Mouse (Mus musculus): ENCODE measurements at regions not wholly inside any gene's neighbourhood (a gene's known extent, or its start where the extent isn't known, plus 50 kb on each side); places are given as distances from the start of the nearest gene placed in this dataset.

- H3K27ac ChIP-seq = no peak overlapping the region
- H3K4me2 ChIP-seq (replicated peaks) = no peak overlapping the region
- no peaks in the 10 kb centered on the region for H3K36me3 ChIP-seq (replicated peaks; ENCODE audit: control insufficient read depth, insufficient read depth)
- no peak for ATAC-seq (ENCODE audit: low FRiP score)
- H3K4me3 ChIP-seq (replicated peaks; ENCODE audit: low read length) = no peak overlapping the region
- no peaks in the 10 kb centered on the region for H3K9me3 ChIP-seq (ENCODE audit: control insufficient read depth, low read length)
- no peak overlapping the region for H3K9ac ChIP-seq
- WGBS = 79% methylated on average over 3 of the region's 3 CpGs
- H3K27me3 ChIP-seq (ENCODE audit: control insufficient read depth, insufficient read depth, low read length) = no peaks in the 10 kb centered on the region
- H3K4me1 ChIP-seq (replicated peaks; ENCODE audit: control insufficient read depth, insufficient read depth, low read length) = 0 out of 2 replicates have a peak, but pooled peaks cover 10% of the 10 kb centered on the region
- no peak for DNase-seq (ENCODE audit: low spot score)
Measured at GRCm38 (mm10) chr5:116823260-116823659, 231.6 kb upstream of the Srrm4 start.

DNA sequence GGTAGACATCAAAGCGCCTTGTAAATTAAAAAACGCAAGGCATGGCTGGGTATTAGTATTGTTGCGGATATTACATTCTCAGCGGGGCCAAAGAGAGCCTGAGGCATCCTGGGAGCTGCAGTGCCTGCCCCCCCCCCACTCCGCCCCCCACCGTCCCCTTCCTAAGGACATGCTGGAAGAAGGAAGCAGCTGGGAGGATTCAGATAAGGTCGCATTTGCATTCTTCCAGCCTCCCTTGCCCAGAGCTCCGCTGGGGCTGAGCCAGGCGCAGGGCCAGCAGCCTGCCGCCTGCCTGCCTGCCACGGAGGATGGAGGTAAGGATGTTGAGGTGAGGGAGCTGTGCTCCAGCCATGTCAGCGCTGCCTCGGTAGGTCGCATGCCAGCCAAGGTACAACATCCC is 230.5 kb upstream of the Srrm4 start:
- Histone ChIP-seq H3K27me3 (ENCODE audit: control insufficient read depth, insufficient read depth, low read length) (no peaks in the 10 kb centered on the region), H3K36me3 (replicated peaks; ENCODE audit: control insufficient read depth, insufficient read depth) (no peaks in the 10 kb centered on the region), H3K4me2 (replicated peaks) (0 out of 2 replicates have a peak overlapping the region, but pooled peaks have one; percentile 16), H3K4me1 (replicated peaks; ENCODE audit: control insufficient read depth, insufficient read depth, low read length) (0 out of 2 replicates have a peak, but pooled peaks cover 10% of the 10 kb centered on the region), H3K9me3 (ENCODE audit: control insufficient read depth, low read length) (no peaks in the 10 kb centered on the region), H3K4me3 (replicated peaks; ENCODE audit: low read length) (no peak overlapping the region), H3K27ac (peak overlapping the region; percentile 69), H3K9ac (peak overlapping the region; percentile 18; the same call in 1 of the 2 replicates)
- WGBS = 16% methylated on average over 14 of the region's 14 CpGs
- DNase-seq (ENCODE audit: low spot score) (peak; percentile 33), ATAC-seq (ENCODE audit: low FRiP score) (peak; percentile 53; the same call in 1 of the 2 replicates)

DNA sequence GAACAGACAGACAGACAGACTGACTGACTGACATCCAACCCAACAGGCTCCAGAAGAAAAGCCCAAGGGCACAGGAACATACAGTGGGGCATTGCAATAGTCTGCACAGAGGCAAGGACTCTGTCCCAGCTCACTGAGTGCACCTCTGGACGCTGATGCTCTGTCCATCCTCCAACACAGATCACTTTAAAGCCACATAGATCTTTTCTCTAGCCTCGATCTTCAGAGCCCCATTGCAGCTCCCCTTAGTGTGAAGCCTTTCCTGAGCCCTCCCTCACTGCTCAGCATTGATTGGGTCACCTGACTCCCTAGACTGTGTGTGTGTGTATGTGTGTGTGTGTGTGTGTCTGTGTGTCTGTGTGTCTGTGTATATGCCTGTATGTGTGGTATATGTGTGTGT is 218.2 kb upstream of the Srrm4 start:
- peak overlapping the region; percentile 93 for H3K27ac ChIP-seq
- H3K4me2 ChIP-seq (replicated peaks) = peak overlapping the region; percentile 37
- DNase-seq (ENCODE audit: low spot score) (no peak), ATAC-seq (ENCODE audit: low FRiP score) (peak; percentile 61; the same call in 1 of the 2 replicates)
- H3K36me3 ChIP-seq (replicated peaks; ENCODE audit: control insufficient read depth, insufficient read depth) = no peaks in the 10 kb centered on the region
- H3K27me3 ChIP-seq (ENCODE audit: control insufficient read depth, insufficient read depth, low read length) = no peaks in the 10 kb centered on the region
- peak overlapping the region; percentile 54 for H3K9ac ChIP-seq
- WGBS = 12% methylated on average over 2 of the region's 2 CpGs
- no peaks in the 10 kb centered on the region for H3K9me3 ChIP-seq (ENCODE audit: control insufficient read depth, low read length)
- peaks cover 18% of the 10 kb centered on the region for H3K4me1 ChIP-seq (replicated peaks; ENCODE audit: control insufficient read depth, insufficient read depth, low read length)
- no peak overlapping the region for H3K4me3 ChIP-seq (replicated peaks; ENCODE audit: low read length)

GRCm38 (mm10) chr5:116809001-116809759 is 217.6 kb upstream of the Srrm4 start:
- no peaks in the 10 kb centered on the region for H3K9me3 ChIP-seq (ENCODE audit: control insufficient read depth, low read length)
- 12% methylated on average over 17 of the region's 17 CpGs for WGBS
- no peaks in the 10 kb centered on the region for H3K36me3 ChIP-seq (replicated peaks; ENCODE audit: control insufficient read depth, insufficient read depth)
- no peaks in the 10 kb centered on the region for H3K27me3 ChIP-seq (ENCODE audit: control insufficient read depth, insufficient read depth, low read length)
- no peak overlapping the region for H3K4me3 ChIP-seq (replicated peaks; ENCODE audit: low read length)
- peak overlapping the region; percentile 54 for H3K9ac ChIP-seq
- peaks cover 18% of the 10 kb centered on the region for H3K4me1 ChIP-seq (replicated peaks; ENCODE audit: control insufficient read depth, insufficient read depth, low read length)
- H3K4me2 ChIP-seq (replicated peaks) = peak overlapping the region; percentile 37
- H3K27ac ChIP-seq = peak overlapping the region; percentile 93
- ATAC-seq (ENCODE audit: low FRiP score) (peak; percentile 89), DNase-seq (ENCODE audit: low spot score) (peak; percentile 77)

DNA sequence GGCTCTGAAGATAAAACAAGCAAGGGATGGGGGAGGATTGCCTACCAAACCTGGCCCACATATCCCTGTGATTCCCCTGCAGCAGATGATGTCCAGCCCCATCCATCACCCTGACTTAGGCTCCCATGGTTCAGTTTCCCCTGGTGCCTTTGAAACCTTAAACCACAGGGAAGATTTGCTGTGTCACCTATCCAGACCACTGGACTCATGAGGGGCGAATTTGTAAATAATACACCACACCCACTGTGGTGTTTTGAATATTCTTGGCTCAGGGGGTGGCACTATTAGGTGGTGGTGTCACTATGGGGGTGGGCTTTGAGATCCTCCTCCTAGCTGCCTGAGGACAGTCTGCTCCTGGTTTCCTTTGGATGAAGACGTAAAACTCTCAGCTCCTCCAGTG is 205.8 kb upstream of the Srrm4 start:
- no peaks in the 10 kb centered on the region; the same call in 1 of the 2 replicates for H3K4me1 ChIP-seq (replicated peaks; ENCODE audit: control insufficient read depth, insufficient read depth, low read length)
- no peaks in the 10 kb centered on the region for H3K9me3 ChIP-seq (ENCODE audit: control insufficient read depth, low read length)
- 57% methylated on average over 2 of the region's 2 CpGs for WGBS
- H3K4me2 ChIP-seq (replicated peaks) = no peak overlapping the region
- H3K27ac ChIP-seq = no peak overlapping the region
- no peaks in the 10 kb centered on the region for H3K36me3 ChIP-seq (replicated peaks; ENCODE audit: control insufficient read depth, insufficient read depth)
- H3K4me3 ChIP-seq (replicated peaks; ENCODE audit: low read length) = no peak overlapping the region
- H3K9ac ChIP-seq = no peak overlapping the region
- no peaks in the 10 kb centered on the region for H3K27me3 ChIP-seq (ENCODE audit: control insufficient read depth, insufficient read depth, low read length)
- ATAC-seq (ENCODE audit: low FRiP score) (no peak), DNase-seq (ENCODE audit: low spot score) (no peak)

DNA sequence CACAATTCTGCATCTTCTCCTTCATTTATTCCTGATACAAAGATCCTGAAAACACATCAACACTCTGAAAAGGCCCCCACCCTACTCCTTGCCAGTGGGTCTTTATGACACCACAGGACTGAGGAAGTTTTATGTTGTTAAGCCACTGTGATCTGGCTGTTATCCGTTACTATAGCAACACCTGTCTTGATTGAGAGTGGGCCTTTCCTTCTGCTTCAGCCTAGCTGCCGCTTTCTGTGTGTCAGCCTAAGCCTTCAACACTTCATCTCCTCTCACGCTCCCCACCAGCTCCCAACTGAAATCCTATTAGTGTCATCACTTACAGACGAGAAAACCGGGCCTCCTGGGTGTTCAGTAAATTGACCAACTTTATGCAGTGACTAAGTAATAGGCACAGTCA is 203.6 kb upstream of the Srrm4 start:
- WGBS = 49% methylated on average over 5 of the region's 5 CpGs

GRCm38 (mm10) chr5:116790419-116790818 is 198.8 kb upstream of the Srrm4 start:
- ATAC-seq (ENCODE audit: low FRiP score) = no peak

More for the DNA sequence above, 203.6 kb upstream of the Srrm4 start:
- H3K36me3 ChIP-seq (replicated peaks; ENCODE audit: control insufficient read depth, insufficient read depth) = no peaks in the 10 kb centered on the region
- 0 out of 2 replicates have a peak overlapping the region, but pooled peaks have one; percentile 7 for H3K27ac ChIP-seq
- no peaks in the 10 kb centered on the region; the same call in 1 of the 2 replicates for H3K4me1 ChIP-seq (replicated peaks; ENCODE audit: control insufficient read depth, insufficient read depth, low read length)
- H3K4me3 ChIP-seq (replicated peaks; ENCODE audit: low read length) = no peak overlapping the region
- H3K27me3 ChIP-seq (ENCODE audit: control insufficient read depth, insufficient read depth, low read length) = no peaks in the 10 kb centered on the region
- DNase-seq (ENCODE audit: low spot score) (no peak), ATAC-seq (ENCODE audit: low FRiP score) (no peak)
- no peaks in the 10 kb centered on the region for H3K9me3 ChIP-seq (ENCODE audit: control insufficient read depth, low read length)
- H3K4me2 ChIP-seq (replicated peaks) = no peak overlapping the region
- no peak overlapping the region for H3K9ac ChIP-seq

DNA sequence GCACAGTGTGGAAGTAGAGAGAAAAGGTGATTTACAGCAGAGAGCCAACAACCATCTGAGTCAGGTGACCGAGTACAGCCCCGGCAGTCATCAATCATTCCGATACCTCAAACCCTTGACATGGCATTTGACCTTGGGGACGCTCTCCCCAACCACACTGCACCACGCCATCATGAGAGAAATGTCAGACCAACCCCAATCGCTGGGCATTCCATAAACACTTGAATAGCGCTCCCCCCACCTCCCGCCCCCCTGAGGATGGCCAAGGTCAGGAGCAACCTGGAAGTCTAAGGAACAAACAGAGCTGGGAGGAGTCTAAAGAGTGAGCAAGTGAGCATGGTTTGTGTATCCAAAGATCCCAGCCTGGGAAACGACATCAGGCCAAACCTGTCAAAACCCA is 198.2 kb upstream of the Srrm4 start:
- WGBS = 79% methylated on average over 9 of the region's 9 CpGs
- H3K4me1 ChIP-seq (replicated peaks; ENCODE audit: control insufficient read depth, insufficient read depth, low read length) = no peaks in the 10 kb centered on the region
- ATAC-seq (ENCODE audit: low FRiP score) (no peak), DNase-seq (ENCODE audit: low spot score) (no peak)
- no peaks in the 10 kb centered on the region for H3K36me3 ChIP-seq (replicated peaks; ENCODE audit: control insufficient read depth, insufficient read depth)
- no peak overlapping the region for H3K9ac ChIP-seq
- no peak overlapping the region for H3K4me2 ChIP-seq (replicated peaks)
- no peaks in the 10 kb centered on the region for H3K27me3 ChIP-seq (ENCODE audit: control insufficient read depth, insufficient read depth, low read length)
- H3K4me3 ChIP-seq (replicated peaks; ENCODE audit: low read length) = no peak overlapping the region
- H3K9me3 ChIP-seq (ENCODE audit: control insufficient read depth, low read length) = no peaks in the 10 kb centered on the region
- no peak overlapping the region for H3K27ac ChIP-seq

More at GRCm38 (mm10) chr5:116790419-116790818, 198.8 kb upstream of the Srrm4 start:
- no peaks in the 10 kb centered on the region for H3K36me3 ChIP-seq (replicated peaks; ENCODE audit: control insufficient read depth, insufficient read depth)
- H3K9ac ChIP-seq = no peak overlapping the region
- WGBS = 70% methylated on average over 8 of the region's 8 CpGs
- H3K27ac ChIP-seq = no peak overlapping the region
- no peaks in the 10 kb centered on the region for H3K9me3 ChIP-seq (ENCODE audit: control insufficient read depth, low read length)
- no peaks in the 10 kb centered on the region for H3K27me3 ChIP-seq (ENCODE audit: control insufficient read depth, insufficient read depth, low read length)
- H3K4me3 ChIP-seq (replicated peaks; ENCODE audit: low read length) = no peak overlapping the region
- no peak overlapping the region for H3K4me2 ChIP-seq (replicated peaks)
- H3K4me1 ChIP-seq (replicated peaks; ENCODE audit: control insufficient read depth, insufficient read depth, low read length) = no peaks in the 10 kb centered on the region; the same call in 1 of the 2 replicates
- DNase-seq (ENCODE audit: low spot score) = no peak

GRCm38 (mm10) chr5:116776450-116776849 is 184.8 kb upstream of the Srrm4 start:
- ATAC-seq (ENCODE audit: low FRiP score) (no peak), DNase-seq (ENCODE audit: low spot score) (no peak)
- Histone ChIP-seq H3K36me3 (replicated peaks; ENCODE audit: control insufficient read depth, insufficient read depth) (no peaks in the 10 kb centered on the region), H3K4me3 (replicated peaks; ENCODE audit: low read length) (no peak overlapping the region), H3K27me3 (ENCODE audit: control insufficient read depth, insufficient read depth, low read length) (no peaks in the 10 kb centered on the region), H3K4me2 (replicated peaks) (no peak overlapping the region), H3K9me3 (ENCODE audit: control insufficient read depth, low read length) (no peaks in the 10 kb centered on the region), H3K9ac (no peak overlapping the region), H3K27ac (no peak overlapping the region), H3K4me1 (replicated peaks; ENCODE audit: control insufficient read depth, insufficient read depth, low read length) (no peaks in the 10 kb centered on the region)
- 44% methylated on average over 2 of the region's 2 CpGs for WGBS

Data from hindbrain, embryonic 14.5 days (tissue).